Mouse (Mus musculus) MEL-GATA-1-ER (cell line): ENCODE measurements around the gene Strbp.

Experiments
- DNase-seq: peaks from one replicate; pipeline ENCODE4 v3.0.0-alpha.2; 2012; ENCODE audit warnings: low read depth; ENCODE audit errors: extremely low read depth

Gene Strbp

GRCm38 (mm10) chr2:37703230-37703954, at the start of gene Strbp:
Gene Strbp, minus strand, starts transcription at chr2:37703859.
- peak; percentile 50 for DNase-seq

GRCm38 (mm10) chr2:37751114-37751513, 47.5 kb upstream of the Strbp start:
- DNase-seq = no peak

GRCm38 (mm10) chr2:37749323-37749722, 45.7 kb upstream of the Strbp start:
- DNase-seq = no peak

- no peak for DNase-seq
Measured at GRCm38 (mm10) chr2:37748442-37749066, 44.9 kb upstream of the Strbp start.

GRCm38 (mm10) chr2:37747909-37748308, 44.2 kb upstream of the Strbp start:
- DNase-seq = no peak

DNA sequence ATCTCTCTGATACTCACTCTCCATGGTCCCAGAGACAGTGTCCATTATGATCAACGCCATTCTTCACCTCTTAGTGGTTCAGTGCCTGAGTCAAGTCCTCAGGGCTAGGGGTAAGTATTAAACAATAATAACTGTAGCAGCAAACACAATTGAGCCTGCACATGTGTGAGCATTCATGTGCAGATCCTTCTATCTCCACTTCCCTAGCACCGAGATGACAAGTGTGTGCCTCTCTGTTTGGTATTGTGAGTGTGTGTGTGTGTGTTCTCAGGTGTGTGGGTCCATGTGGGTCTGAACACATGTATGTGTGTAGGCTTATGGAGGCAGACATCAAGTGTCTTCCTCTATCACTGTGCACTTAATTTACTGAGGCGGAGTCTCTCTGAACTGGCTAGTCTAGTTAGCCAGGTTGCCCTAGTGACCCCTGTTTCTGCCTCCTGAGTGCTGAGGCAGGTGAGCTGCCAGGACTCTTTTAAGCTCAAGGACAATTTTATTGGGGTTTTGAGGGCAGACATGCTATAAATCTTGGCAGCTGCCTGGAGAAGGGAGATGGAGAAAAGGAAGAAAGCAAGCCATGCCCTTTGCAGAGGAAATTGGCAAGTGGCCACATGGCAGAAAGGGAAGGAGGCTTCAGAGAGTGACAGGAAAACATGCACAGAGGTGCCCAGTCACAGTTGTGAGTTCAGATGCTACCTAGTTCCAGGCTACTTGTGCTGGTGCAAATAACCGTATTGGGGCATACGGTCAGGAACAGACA, 42.8 kb upstream of the Strbp start:
- DNase-seq = no peak

DNA sequence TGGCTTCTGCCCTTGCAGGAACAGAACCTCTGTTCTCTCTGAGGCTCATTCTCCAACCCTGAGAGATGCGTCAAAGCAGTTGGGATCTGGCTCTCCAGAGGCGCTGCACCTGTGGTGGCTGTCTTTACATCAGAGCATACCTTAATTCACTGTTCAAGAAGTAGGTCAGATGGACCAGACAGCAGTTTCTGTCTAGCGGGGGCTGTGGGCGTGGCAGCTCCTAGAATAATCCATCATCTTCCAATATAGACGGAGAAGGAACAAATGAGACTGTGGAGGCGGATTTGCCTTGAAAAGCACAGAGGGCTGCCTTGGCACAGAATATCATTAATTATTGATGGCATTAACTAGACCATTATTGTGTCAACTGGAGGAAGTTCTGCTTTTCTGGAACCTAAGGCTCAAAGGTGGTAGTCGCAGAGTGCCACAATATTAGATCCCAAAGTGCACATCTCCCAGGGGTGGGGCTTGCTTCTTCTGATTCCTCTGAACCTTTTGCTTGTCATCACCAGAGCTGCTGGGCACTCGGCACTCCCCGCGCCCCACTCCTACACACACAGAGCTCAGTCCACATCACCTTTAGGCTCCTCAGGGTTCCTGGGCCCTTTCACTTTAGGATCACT, 41.2 kb upstream of the Strbp start:
- DNase-seq = no peak

GRCm38 (mm10) chr2:37741806-37742554, 38.3 kb upstream of the Strbp start:
- DNase-seq = no peak

DNA sequence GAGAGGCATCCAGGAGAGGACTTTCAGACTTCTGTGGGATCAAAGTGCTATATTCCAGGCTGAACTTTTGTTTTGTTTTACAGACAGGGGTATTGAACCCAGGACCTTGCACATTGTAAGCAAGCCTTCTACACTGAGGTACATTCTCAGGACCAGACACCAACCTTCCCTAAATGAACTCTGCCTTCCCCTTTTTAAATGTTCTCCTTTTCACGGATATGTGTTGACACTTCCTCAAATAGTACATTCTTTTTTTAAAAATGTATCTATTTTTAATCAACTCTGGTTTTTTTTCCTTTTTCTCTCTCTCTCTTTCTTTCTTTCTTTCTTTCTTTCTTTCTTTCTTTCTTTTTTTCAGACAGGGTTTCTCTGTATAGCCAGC, 32.1 kb upstream of the Strbp start:
- peak; percentile 77 for DNase-seq

DNA sequence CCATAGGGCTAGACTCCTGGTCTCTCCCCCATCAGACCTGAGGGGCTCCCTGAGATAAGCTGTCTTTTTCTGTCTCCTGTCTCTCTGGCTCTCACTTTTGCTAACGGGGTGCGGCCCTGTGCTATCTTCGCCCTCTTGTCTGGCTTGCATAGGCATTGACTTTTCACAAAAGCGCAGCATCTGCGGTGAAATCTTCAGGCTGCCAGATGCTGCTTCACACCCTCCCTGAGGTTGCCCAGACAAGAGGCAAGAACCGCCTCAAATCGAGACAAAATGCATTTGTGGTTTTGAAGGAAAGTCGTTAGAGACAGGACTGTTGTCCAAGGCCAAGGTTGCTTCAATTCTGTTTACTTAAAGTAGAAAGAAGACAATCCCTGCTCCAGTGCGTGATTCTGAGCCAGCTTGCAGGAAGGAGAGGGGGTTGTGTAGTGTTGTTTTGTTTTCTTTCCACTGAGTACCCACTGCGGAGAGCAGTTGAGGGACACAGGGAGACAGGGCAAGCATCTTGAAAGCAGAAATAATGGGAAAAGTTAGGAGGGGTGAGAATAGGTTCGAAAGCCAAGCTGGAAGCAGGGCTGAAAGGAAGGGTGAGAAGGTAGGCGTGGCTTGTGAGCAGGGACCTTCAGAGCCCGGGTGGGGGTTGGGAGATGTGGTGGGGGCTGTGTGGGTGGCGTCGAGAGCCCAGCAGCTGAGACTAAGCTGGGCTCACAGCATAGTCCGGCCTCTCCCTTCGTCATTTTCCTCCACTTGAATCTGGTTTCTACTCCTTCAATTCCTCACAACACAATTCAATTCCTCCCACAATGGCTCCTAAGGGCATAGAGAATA, 31.5 kb upstream of the Strbp start:
- no peak for DNase-seq

GRCm38 (mm10) chr2:37731241-37731801, 27.7 kb upstream of the Strbp start:
- peak; percentile 40 for DNase-seq

DNA sequence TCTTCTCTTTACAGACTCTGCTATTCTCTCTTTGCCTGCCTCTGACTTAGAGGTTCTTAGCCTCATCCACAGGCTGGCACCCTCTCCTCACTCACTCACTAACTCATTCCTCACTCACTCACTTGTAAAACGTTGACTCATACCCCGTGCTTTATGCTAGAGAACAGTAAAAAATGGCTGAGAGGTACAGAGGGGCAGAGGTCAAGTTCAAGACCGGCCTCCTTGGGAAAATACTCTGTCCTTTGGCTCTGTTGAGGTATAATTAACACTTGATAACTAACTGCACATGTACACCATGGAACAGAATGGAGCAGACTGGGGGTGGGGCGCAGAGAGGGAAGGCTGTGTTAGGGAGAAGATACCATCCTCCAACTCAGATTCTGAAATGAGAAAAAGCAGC, 20.6 kb upstream of the Strbp start:
- DNase-seq = no peak

DNA sequence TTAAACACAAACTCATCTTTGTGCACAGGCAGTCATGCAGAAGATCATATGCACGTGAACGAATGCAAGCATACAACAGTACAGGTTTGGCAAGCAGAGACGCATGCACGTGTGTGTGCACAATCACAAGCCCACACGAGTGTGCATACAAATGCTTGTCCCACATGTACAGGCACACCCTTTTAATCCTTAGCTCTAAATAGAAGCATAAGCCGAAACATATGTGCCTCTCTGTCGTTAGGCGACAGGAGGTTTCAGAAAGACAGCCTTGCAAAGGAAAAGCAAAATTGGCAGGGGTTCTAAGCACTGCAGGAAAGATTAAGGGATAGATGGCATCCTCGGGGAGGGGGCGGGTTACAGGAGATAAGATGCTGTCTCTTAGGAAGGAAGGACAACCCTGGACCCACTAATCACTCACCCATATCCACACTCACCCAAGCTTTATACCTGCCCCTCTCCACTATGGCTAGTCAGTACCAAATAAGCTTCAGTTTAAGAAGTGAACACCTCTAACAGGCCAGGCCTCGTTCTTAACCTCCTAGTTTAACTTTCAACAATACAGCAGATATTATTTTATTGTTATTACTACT, 19.9 kb upstream of the Strbp start:
- no peak for DNase-seq

- no peak for DNase-seq
Measured at GRCm38 (mm10) chr2:37722674-37723465, 19.2 kb upstream of the Strbp start.

DNA sequence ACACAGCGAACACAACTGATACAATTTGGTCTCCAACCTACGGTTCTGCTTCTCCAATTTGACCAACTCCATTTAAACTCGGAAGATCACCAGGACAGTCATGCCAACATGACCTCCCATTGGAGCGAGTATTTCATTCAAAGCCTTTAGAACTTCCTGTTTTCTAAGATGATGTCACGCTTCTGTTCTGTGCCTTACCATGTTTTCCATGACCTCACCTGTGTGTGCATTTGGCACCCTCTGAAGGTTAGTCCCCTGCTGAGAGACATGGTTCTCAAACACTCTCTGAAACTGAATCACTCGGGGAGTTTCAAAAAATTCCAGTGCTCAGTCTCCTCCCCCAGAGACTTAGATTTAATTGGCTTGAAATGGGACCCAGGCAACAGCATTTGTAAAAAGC, 12.6 kb upstream of the Strbp start:
- DNase-seq = no peak

DNA sequence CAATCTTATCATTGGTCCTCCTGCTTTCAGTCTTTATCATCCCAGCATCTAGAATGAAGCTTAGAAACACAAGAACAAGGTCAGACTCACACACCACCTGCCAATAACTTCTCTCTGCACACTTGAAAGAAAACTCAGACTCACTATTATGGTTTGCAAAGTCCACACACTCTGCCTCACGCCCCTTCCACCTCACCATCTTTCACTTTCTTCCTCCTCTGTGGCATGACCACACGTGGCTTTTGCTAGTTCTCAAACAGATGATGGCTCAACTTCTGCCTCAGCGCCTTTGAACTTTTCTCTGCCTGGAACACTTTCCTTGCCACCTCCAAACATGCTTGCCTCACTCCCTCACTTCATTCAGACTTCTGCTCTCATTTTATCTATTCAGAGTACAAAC, 11.7 kb upstream of the Strbp start:
- no peak for DNase-seq

GRCm38 (mm10) chr2:37713100-37713499, 9.4 kb upstream of the Strbp start:
- DNase-seq = no peak

DNA sequence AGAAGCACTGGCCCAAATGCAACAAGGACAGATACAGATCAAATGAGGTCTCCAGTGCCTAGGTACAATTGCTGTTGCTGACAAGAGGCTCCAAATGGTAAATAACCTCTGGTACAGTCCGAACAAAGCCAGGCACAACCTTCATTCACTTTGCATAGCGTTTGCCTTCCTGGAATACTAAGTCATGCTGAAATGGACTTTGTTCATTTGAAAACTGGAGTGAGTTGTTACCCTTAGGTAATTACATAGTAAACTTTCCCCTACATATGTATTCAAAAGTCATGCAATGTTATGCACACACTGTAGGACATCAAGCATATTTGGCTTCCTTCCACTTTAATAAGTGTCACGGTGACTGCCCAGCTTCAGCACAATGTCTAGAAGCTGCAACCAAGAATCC, 5.2 kb upstream of the Strbp start:
- DNase-seq = no peak
